Mouse (Mus musculus) gastrocnemius, adult 18-20 months (tissue): Measurements from ENCODE around the gene Tmem186. TPM values are rescaled to one million over a fixed set of nuclear protein-coding genes. Genes with fewer than 3 reads are reported as not detected.

Experiments used
- DNase-seq: peaks from one replicate; pipeline ENCODE4 v3.0.0; 2021; ENCODE audit warnings: low spot score
- long read RNA-seq, 2 experiments: library from polyadenylated mRNA; stranded (forward); transcript quantifications; one replicate each; pipeline ENCODE4 v2.0.0; 2021
- total RNA-seq, 2 experiments: library from RNA; stranded (reverse); gene quantifications; 2 replicates each; pipeline ENCODE4 v1.2.3; 2021

Tmem186 gene
- 10 to 100 TPM; 12.6 to 12.7 TPM for total RNA-seq
- long read RNA-seq, experiment 1, transcript Tmem186-201 (2 exons, 3,391 nt) = major isoform, 10 of 13 reads
- long read RNA-seq, experiment 1, partial matches to known transcripts = 0 of 13 reads
- long read RNA-seq, experiment 1, other reads (novel, unspliced or antisense) = 3 of 13 reads
- long read RNA-seq, experiment 2, transcript Tmem186-201 (2 exons, 3,391 nt) = major isoform, 14 of 25 reads
- long read RNA-seq, experiment 2, partial matches to known transcripts = 0 of 25 reads
- long read RNA-seq, experiment 2, other reads (novel, unspliced or antisense) = 11 of 25 reads

DNA sequence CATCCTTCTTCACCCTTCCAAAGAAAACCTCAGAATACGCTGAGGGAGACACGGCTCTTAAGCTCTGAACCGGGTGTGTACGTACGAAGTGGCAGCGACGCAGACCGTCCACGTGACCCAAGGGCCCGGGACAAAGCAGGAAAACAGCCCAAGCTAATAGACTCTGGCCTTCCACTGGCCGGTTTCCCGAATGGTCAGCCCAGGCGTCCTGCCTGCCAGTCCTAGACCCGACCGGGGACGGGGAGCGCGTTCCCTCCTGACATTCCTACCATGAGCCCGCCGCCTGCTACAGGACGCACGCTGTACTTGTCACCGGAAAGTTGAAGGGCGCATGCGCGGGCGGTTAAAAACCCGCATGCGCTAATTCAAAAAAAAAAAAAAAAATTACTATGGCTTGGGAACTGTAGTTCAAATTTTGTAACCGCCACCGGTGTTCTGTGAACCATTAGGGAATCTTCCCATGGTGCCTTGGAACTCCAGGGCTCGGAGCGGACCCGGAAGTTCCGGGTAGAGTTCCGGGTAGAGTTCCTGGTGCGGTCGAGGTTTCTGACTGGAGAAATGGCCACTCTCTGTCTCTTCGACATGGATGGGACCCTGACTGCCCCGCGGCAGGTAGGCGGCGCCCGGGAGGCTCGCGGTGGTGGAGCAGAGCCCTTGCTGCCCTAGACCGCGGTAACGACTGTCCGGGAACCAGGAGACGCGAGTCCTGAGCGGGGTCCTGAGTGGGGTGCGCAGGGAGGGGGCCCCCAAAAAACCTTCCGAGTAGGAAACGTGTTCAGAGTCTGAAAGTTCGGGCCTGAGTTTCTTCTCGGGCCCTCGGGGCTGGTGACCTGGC is at the start of gene Tmem186, which contains the start of gene Pmm2:
Gene Tmem186 (minus strand): TSS at position 496 of the 835 bp plus-strand sequence.
Gene Pmm2 (plus strand): TSS at position 458 of the 835 bp plus-strand sequence.
- peak; percentile 84 for DNase-seq

GRCm38 (mm10) chr16:8686871-8687535 is 49.5 kb upstream of the Tmem186 start:
- no peak for DNase-seq

- DNase-seq = peak; percentile 83
Observed at GRCm38 (mm10) chr16:8686121-8686870, 48.8 kb upstream of the Tmem186 start.

DNA sequence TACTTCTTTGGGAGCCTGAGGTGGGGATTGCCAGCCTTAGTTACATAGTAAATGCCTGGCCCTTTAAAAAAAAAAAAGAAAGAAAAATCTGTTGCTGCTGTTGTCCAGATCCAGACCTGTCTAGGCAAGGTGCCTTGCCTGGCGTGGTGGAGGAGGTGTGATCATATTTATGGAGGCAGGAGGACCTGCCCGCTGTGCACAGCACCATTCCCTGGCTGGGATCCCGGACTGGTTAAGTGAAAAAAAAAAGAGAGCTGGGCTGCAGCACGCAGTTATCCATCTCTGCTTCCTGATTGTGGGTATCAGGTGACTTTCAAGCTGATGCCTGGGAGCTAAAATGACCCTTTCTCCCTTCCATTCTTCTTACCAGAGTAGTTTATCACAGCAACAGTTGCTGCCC is 47.6 kb upstream of the Tmem186 start:
- no peak for DNase-seq

- no peak for DNase-seq
Observed at GRCm38 (mm10) chr16:8680470-8680869, 43.0 kb upstream of the Tmem186 start, which contains the start of gene Gm5767. Gene Gm5767, plus strand, starts transcription at chr16:8680770.

- DNase-seq = no peak
Observed at GRCm38 (mm10) chr16:8679780-8680179, 42.3 kb upstream of the Tmem186 start.

GRCm38 (mm10) chr16:8678676-8679075 is 41.2 kb upstream of the Tmem186 start:
- DNase-seq = no peak

- DNase-seq = no peak
Observed at GRCm38 (mm10) chr16:8678035-8678434, 40.5 kb upstream of the Tmem186 start.

- peak; percentile 43 for DNase-seq
Observed at GRCm38 (mm10) chr16:8676800-8677199, 39.3 kb upstream of the Tmem186 start.

DNA sequence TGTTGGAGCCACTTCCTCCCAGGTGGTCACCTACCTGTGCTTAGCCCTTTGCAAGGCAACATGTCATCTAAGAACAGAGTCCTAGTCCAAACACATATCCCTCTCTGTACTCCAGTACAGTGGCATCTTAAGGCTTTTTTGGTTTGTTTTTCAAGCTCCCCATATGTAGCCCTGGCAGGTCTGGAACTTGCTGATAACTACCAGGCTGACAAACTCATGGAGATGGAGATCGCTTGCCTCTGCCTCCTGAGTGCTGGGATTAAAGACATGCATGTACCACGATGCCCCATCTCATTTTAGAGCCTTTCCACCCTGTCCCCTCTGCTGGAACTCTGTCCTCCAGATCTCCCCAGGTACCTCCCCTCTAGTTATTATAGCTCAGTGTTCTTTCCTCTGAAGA is 38.7 kb upstream of the Tmem186 start:
- DNase-seq = no peak

- DNase-seq = no peak
Observed at GRCm38 (mm10) chr16:8675559-8675958, 38.0 kb upstream of the Tmem186 start.

DNA sequence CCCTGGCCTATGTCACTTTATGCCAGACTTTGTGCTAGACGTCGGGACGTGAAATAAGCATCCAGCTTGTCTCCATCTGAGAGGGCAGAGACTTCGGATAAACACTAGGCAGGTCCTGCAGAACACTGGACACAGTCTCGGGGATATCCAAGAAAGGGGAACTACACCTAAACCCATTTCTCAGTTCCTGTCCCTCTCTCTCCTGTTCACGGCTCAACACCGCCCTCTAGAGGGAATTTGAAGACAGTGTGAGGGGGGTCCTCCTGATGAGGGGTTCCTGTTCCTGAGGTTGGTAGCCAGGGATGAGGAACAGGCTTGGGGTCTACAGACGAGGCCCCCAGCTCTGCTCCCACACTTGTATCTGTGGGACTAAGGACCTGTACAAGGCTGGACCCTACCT is 36.7 kb upstream of the Tmem186 start:
- DNase-seq = peak; percentile 63

- no peak for DNase-seq
Observed at GRCm38 (mm10) chr16:8673343-8673742, 35.8 kb upstream of the Tmem186 start.

DNA sequence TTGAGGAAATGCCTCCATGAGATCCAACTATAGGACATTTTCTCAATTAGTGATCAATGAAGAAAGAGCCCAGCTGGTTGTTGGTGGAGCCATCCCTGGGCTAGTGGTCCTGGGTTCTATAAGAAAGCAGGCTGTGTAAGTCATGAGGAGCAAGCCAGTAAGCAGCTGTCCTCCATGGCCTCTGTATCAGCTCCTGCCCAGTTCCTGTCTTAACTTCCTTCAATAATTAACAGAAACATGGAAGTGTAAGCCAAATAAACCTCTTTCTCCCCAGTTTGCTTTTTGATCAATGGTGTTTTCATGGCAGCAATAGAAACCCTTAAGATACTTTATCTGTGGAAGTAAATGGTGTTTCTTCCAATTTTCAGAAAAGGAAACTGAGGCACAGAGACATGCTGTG is 35.3 kb upstream of the Tmem186 start:
- no peak for DNase-seq

DNA sequence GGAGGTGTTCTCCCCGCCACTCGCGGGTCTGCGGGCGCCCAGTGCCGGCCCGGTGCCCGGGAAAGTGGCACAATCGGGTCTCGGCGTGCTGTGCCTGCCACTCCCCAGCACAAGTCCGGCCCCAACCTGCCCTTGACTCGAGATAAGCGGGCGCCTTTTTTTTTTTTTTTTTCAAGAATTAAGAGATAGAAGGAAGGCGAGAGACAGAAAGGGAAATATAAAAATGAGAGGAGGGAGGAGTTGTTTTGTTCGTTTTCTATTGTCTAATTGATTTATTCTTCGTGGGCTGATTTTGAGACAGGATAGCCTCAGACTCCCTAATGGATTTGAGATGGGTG is 34.8 kb upstream of the Tmem186 start:
- no peak for DNase-seq

DNA sequence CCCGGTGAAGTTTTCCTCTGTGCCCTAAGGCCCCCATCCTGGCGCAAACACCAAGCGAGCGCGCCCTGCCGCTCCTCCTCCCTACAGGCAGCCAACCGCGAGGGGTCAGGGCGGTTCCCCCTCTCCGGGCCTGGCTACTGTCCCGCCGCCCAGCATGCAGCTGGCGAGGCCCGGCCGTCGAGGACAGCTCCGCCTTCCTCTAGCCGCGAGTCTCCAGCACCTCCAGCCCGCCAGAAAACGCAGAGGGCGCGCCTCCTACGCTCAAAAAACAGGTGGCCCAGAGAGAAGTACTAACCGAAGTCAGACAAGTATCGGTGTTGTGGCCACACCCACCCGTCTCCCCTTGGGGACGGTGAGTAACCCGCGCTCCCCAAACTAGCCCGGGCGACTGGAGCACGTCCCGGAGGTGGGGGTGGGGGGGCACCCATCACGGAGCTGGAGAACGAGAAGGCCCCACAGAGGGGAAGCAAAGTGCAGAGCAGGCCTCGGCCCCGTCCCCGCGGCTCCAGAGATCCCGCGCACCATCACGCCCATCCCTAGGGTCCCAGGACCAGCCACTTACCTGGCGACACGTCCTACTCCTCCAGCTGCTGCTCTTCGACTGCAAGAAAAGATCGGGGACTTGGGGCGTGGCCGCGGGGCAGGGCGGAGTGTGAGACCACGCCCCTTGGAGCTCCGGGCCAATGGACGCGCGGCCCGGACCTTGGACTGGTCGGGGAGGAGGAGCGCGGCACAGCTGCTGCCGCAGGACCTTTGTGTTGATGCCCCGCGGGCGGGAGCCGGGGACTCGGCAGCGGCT is 34.2 kb upstream of the Tmem186 start, which contains the start of gene Carhsp1:
Gene Carhsp1 (minus strand): TSS at position 605 of the 799 bp plus-strand sequence.
- DNase-seq = peak; percentile 94

DNA sequence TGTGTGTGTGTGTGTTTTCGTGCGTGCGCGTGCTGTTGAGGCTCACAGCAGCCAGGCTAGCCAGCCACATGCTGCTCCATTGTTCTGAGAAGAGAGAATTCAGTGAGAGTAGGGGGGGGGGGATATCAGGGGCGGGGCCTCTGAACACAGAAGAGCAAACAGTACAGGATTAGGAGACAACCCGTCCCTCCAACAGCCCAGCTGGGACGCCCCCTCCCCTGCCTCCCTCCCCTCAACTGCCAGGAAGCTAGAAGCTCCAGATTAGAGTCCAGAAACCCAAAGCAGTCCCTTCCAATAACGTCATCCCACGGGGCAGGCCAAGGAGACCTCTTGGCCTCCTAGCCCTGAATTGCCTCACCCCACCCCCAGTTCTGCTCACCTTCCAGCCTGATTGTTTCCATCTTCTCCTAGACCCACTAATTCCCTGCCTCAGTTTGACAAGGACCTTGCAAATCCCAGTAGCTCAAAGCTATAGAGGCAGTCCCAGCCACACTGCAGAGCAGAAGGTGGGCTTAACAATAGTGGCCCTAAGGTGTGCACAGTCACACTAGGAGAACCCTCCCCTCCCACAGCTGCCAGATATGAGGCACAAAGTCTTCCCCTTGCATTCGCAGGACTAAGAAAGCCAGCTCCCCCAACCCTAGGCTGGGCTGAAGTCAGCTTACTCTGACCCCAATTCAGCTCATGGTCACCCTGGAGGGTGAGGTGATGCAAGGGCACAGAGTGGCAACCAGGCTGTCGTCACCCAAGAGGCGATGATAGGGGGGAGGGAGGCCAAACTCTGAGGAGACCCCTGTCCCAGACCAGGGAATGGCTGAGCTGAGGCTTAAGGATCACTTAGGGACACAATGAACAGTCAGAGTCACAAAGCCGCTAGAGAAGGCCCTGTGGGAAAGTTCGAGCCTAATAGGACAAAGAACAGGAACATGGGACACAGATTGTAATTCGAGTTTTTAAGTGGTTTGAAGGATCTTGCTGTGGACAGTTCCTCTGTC is 32.8 kb upstream of the Tmem186 start:
- no peak for DNase-seq

GRCm38 (mm10) chr16:8669432-8669831 is 31.9 kb upstream of the Tmem186 start:
- DNase-seq = no peak

DNA sequence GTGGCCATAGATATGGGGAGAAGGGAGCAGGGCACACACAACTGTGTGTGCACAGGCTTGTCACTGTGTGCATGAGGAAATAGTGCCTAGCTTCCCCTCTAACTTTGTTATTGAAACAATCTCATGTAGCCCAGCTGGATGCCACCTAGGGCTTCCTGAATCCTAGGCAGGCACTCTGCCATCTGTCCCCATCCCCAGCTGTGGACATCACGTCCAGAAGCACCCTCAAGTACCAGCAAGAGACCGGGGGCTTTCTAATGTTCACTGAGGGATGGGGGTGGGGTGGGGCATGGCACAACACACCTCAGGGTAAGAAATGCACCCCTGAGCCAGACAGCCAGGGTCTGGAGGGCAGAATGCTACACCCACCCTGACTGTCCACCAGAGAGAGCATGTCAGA is 30.9 kb upstream of the Tmem186 start:
- no peak for DNase-seq
